Mouse (Mus musculus) regulatory T cell (primary cell): ENCODE data around the gene Dgcr8.

Experiments
- in situ Hi-C: fragments of 300-600 bp; cut with MboI, MseI; formaldehyde crosslinking; loops from one replicate; pipeline ENCODE4 v1.15.1; 2025; ENCODE audit warnings: high pct_unique_total_duplicates

Gene Dgcr8

GRCm38 (mm10) chr16:18220856-18221542 is 68.0 kb downstream of the Dgcr8 start:
- in situ Hi-C loops = no loop called here

- in situ Hi-C loops = no loop called here
These were observed 69.0 kb downstream of the Dgcr8 start for GRCm38 (mm10) chr16:18220001-18220400.

GRCm38 (mm10) chr16:18218580-18218996 is 70.5 kb downstream of the Dgcr8 start:
- in situ Hi-C loops = no loop called here

GRCm38 (mm10) chr16:18217579-18217978 is 71.5 kb downstream of the Dgcr8 start, which contains the start of gene Ccdc188:
Ccdc188 (plus strand) TSS chr16:18217879.
- in situ Hi-C loops = no loop called here

GRCm38 (mm10) chr16:18214858-18215257 is 74.2 kb downstream of the Dgcr8 start:
- in situ Hi-C loops = loop anchor here (5.0 kb wide), 1 partner anchor 103 kb away; no protein-coding TSS in a partner anchor

- in situ Hi-C loops = loop anchor here (5.0 kb wide), 1 partner anchor 101 kb away; no protein-coding TSS in a partner anchor
These were observed 75.4 kb downstream of the Dgcr8 start for GRCm38 (mm10) chr16:18213689-18214088.

GRCm38 (mm10) chr16:18211417-18212171 is 77.5 kb downstream of the Dgcr8 start:
- in situ Hi-C loops = loop anchor here (5.0 kb wide), 1 partner anchor 99 kb away; no protein-coding TSS in a partner anchor

GRCm38 (mm10) chr16:18210701-18211416 is 78.2 kb downstream of the Dgcr8 start:
- in situ Hi-C loops = loop anchor here (5.0 kb wide), 1 partner anchor 99 kb away; no protein-coding TSS in a partner anchor
